Mouse (Mus musculus) B cell, adult (primary cell): Measurements from ENCODE around the gene Fam129a. TPM values are rescaled to one million over a fixed set of nuclear protein-coding genes. Genes with fewer than 3 reads are reported as not detected.

ENCODE experiments used
- total RNA-seq: library from RNA; stranded (reverse); gene quantifications from 4 replicates; pipeline ENCODE4 v1.2.4, GENCODE M21; 2023; ENCODE audit not compliant: inconsistent age

Fam129a gene
- 1.2 to 2.2 TPM (median 1.3 TPM) in 4 replicates for total RNA-seq

GRCm38 (mm10) chr1:151570981-151571837 lies at the start of gene Fam129a:
Fam129a (plus strand) TSS chr1:151571186.

GRCm38 (mm10) chr1:151754881-151755659 lies 184.1 kb downstream of the Fam129a start, which contains the start of gene Edem3:
Edem3 (plus strand) TSS chr1:151755371.

Other genes starting within 250 kb of the Fam129a start
- gene Ivns1abp, start 226.7 kb upstream of the Fam129a start, total RNA-seq: 324 to 363 TPM (median 350 TPM) in 4 replicates
- 32.4 to 47.2 TPM (median 36.9 TPM) in 4 replicates for gene Swt1, start 142.7 kb upstream of the Fam129a start, total RNA-seq
- gene Trmt1l, start 142.6 kb upstream of the Fam129a start, total RNA-seq: 38.5 to 41.6 TPM (median 40.4 TPM) in 4 replicates
- 52.0 to 60.1 TPM (median 56.0 TPM) in 4 replicates for gene Rnf2, start 70.2 kb upstream of the Fam129a start, total RNA-seq
- gene Edem3, start 184.2 kb downstream of the Fam129a start, total RNA-seq: 31.1 to 34.6 TPM (median 32.8 TPM) in 4 replicates